Mouse (Mus musculus) forebrain, embryonic 10.5 days (tissue): ENCODE measurements around the gene Polr2f. TPM values are rescaled to one million over a fixed set of nuclear protein-coding genes. Genes with fewer than 3 reads are reported as not detected.

Experiments used
- DNase-seq: peaks from one replicate; pipeline ENCODE4 v3.0.0-alpha.2; 2017; ENCODE audit warnings: low spot score; ENCODE audit errors: extremely low spot score
- H3K27ac ChIP-seq: fragments of 300-500 bp; sonication (generic); 2 replicates; pipeline ENCODE4 v1.5.1; 2016; ENCODE audit warnings: mild to moderate bottlenecking
- H3K27me3 ChIP-seq: fragments of 300-500 bp; sonication (generic); 2 replicates; pipeline ENCODE4 v1.6.1; 2016; ENCODE audit warnings: mild to moderate bottlenecking; ENCODE audit not compliant: poor library complexity, severe bottlenecking
- H3K36me3 ChIP-seq: fragments of 300-500 bp; sonication (generic); replicated peaks from 2 replicates; pipeline ENCODE4 v1.6.1; 2016; ENCODE audit warnings: mild to moderate bottlenecking, moderate library complexity
- H3K4me1 ChIP-seq: fragments of 300-500 bp; sonication (generic); 2 replicates; pipeline ENCODE4 v1.6.1; 2016
- H3K4me3 ChIP-seq: fragments of 300-500 bp; sonication (generic); 2 replicates; pipeline ENCODE4 v1.5.1; 2016; ENCODE audit warnings: mild to moderate bottlenecking, moderate library complexity
- H3K9me3 ChIP-seq: fragments of 300-500 bp; sonication (generic); 2 replicates; pipeline ENCODE4 v1.6.1; 2016; ENCODE audit warnings: mild to moderate bottlenecking, moderate library complexity
- WGBS: fragments of 180-500 bp; shearing (Covaris S2); methylation state at CpG from one replicate; pipeline ENCODE4 v1.1.7; 2016; 5-methylcytosine and 5-hydroxymethylcytosine counted together
- polyA plus RNA-seq: library from polyadenylated mRNA; unstranded; fragments of >200 nt; fragmentation: Nextera tagmentation; extraction: Ambion mirVana; gene quantifications from 2 replicates; pipeline ENCODE4 v1.2.1, GENCODE M21; 2016

Polr2f gene
- polyA plus RNA-seq, 1 experiment from 2014 or later: 419 TPM

GRCm38 (mm10) chr15:79126217-79126932 lies 14.4 kb upstream of the Polr2f start:
- H3K27ac ChIP-seq: no peak overlapping the region
- H3K9me3 ChIP-seq: peaks cover 5% of the 10 kb centered on the region; the same call in 1 of the 2 replicates
- H3K36me3 ChIP-seq: peaks cover 81% of the 10 kb centered on the region
- H3K27me3 ChIP-seq: no peaks in the 10 kb centered on the region
- no peak overlapping the region for H3K4me3 ChIP-seq
- WGBS: 88% methylated on average over 13 of the region's 13 CpGs
- H3K4me1 ChIP-seq: no peaks in the 10 kb centered on the region
- peak; percentile 42 for DNase-seq

GRCm38 (mm10) chr15:79127101-79127500 lies 13.7 kb upstream of the Polr2f start:
- Histone ChIP-seq H3K4me3 (no peak overlapping the region), H3K27me3 (no peaks in the 10 kb centered on the region), H3K9me3 (peaks cover 5% of the 10 kb centered on the region; the same call in 1 of the 2 replicates), H3K27ac (no peak overlapping the region), H3K4me1 (no peaks in the 10 kb centered on the region), H3K36me3 (peaks cover 88% of the 10 kb centered on the region)
- 94% methylated on average over 12 of the region's 12 CpGs for WGBS
- DNase-seq: no peak

- peaks cover 5% of the 10 kb centered on the region; the same call in 1 of the 2 replicates for H3K9me3 ChIP-seq
- H3K36me3 ChIP-seq: peaks cover 91% of the 10 kb centered on the region
- DNase-seq: no peak
- no peak overlapping the region for H3K27ac ChIP-seq
- H3K27me3 ChIP-seq: no peaks in the 10 kb centered on the region
- H3K4me1 ChIP-seq: no peaks in the 10 kb centered on the region
- no peak overlapping the region for H3K4me3 ChIP-seq
- WGBS: 93% methylated on average over 5 of the region's 5 CpGs
Observed at GRCm38 (mm10) chr15:79128208-79128607, 12.6 kb upstream of the Polr2f start.

- H3K4me1 ChIP-seq: no peaks in the 10 kb centered on the region
- peaks cover 5% of the 10 kb centered on the region; the same call in 1 of the 2 replicates for H3K9me3 ChIP-seq
- H3K36me3 ChIP-seq: peaks cover 93% of the 10 kb centered on the region
- no peak overlapping the region for H3K4me3 ChIP-seq
- 91% methylated on average over 7 of the region's 7 CpGs for WGBS
- no peak for DNase-seq
- no peaks in the 10 kb centered on the region for H3K27me3 ChIP-seq
- H3K27ac ChIP-seq: no peak overlapping the region
Observed at GRCm38 (mm10) chr15:79129311-79129710, 11.5 kb upstream of the Polr2f start.

GRCm38 (mm10) chr15:79130782-79131181 lies 10.0 kb upstream of the Polr2f start:
- no peak overlapping the region for H3K27ac ChIP-seq
- H3K9me3 ChIP-seq: peaks cover 5% of the 10 kb centered on the region; the same call in 1 of the 2 replicates
- 89% methylated on average over 10 of the region's 10 CpGs for WGBS
- DNase-seq: no peak
- H3K4me3 ChIP-seq: no peak overlapping the region
- H3K36me3 ChIP-seq: peaks cover 79% of the 10 kb centered on the region
- peaks cover 4% of the 10 kb centered on the region for H3K4me1 ChIP-seq
- no peaks in the 10 kb centered on the region for H3K27me3 ChIP-seq

GRCm38 (mm10) chr15:79131442-79131841 lies 9.4 kb upstream of the Polr2f start:
- Histone ChIP-seq H3K27ac (no peak overlapping the region), H3K9me3 (peaks cover 5% of the 10 kb centered on the region; the same call in 1 of the 2 replicates), H3K36me3 (peaks cover 73% of the 10 kb centered on the region), H3K4me1 (peaks cover 10% of the 10 kb centered on the region), H3K27me3 (no peaks in the 10 kb centered on the region), H3K4me3 (no peak overlapping the region)
- 81% methylated on average over 7 of the region's 7 CpGs for WGBS
- DNase-seq: no peak

- 91% methylated on average over 6 of the region's 6 CpGs for WGBS
- H3K36me3 ChIP-seq: peaks cover 55% of the 10 kb centered on the region
Observed at GRCm38 (mm10) chr15:79133191-79133661, 7.6 kb upstream of the Polr2f start.

GRCm38 (mm10) chr15:79134496-79135270 lies 6.1 kb upstream of the Polr2f start:
- H3K36me3 ChIP-seq: peaks cover 45% of the 10 kb centered on the region
- no peak overlapping the region for H3K27ac ChIP-seq
- peaks cover 10% of the 10 kb centered on the region for H3K4me1 ChIP-seq
- DNase-seq: no peak
- no peaks in the 10 kb centered on the region for H3K9me3 ChIP-seq
- no peak overlapping the region for H3K4me3 ChIP-seq
- no peaks in the 10 kb centered on the region for H3K27me3 ChIP-seq
- 89% methylated on average over 9 of the region's 9 CpGs for WGBS

More at GRCm38 (mm10) chr15:79133191-79133661, 7.6 kb upstream of the Polr2f start:
- Histone ChIP-seq H3K4me1 (peaks cover 10% of the 10 kb centered on the region), H3K4me3 (no peak overlapping the region), H3K9me3 (peaks cover 2% of the 10 kb centered on the region; the same call in 1 of the 2 replicates), H3K27ac (no peak overlapping the region), H3K27me3 (no peaks in the 10 kb centered on the region)
- DNase-seq: no peak

- Histone ChIP-seq H3K9me3 (no peaks in the 10 kb centered on the region), H3K27ac (no peak overlapping the region), H3K4me3 (no peak overlapping the region), H3K4me1 (peaks cover 11% of the 10 kb centered on the region), H3K36me3 (peaks cover 39% of the 10 kb centered on the region), H3K27me3 (no peaks in the 10 kb centered on the region)
- 85% methylated on average over 9 of the region's 9 CpGs for WGBS
- no peak for DNase-seq
Observed at GRCm38 (mm10) chr15:79135332-79135731, 5.5 kb upstream of the Polr2f start.

- Histone ChIP-seq H3K4me1 (peaks cover 17% of the 10 kb centered on the region), H3K4me3 (no peak overlapping the region), H3K27me3 (no peaks in the 10 kb centered on the region), H3K9me3 (no peaks in the 10 kb centered on the region), H3K36me3 (peaks cover 32% of the 10 kb centered on the region), H3K27ac (no peak overlapping the region)
- 72% methylated on average over 11 of the region's 11 CpGs for WGBS
- DNase-seq: no peak
Observed at GRCm38 (mm10) chr15:79135783-79136575, 4.8 kb upstream of the Polr2f start.

GRCm38 (mm10) chr15:79139640-79140039 lies 1.2 kb upstream of the Polr2f start:
- Histone ChIP-seq H3K36me3 (peaks cover 19% of the 10 kb centered on the region), H3K4me1 (peaks cover 39% of the 10 kb centered on the region), H3K27ac (no peak overlapping the region), H3K9me3 (no peaks in the 10 kb centered on the region), H3K4me3 (no peak overlapping the region), H3K27me3 (no peaks in the 10 kb centered on the region)
- DNase-seq: no peak
- whole genome bisulfite sequencing: 58% methylated on average over 10 of the region's 10 CpGs

GRCm38 (mm10) chr15:79141566-79141917 lies 733 bp downstream of the Polr2f start:
- Histone ChIP-seq H3K27ac (peak overlapping the region; percentile 88), H3K4me1 (peaks cover 29% of the 10 kb centered on the region), H3K36me3 (peaks cover 38% of the 10 kb centered on the region), H3K4me3 (peak overlapping the region; percentile 94), H3K9me3 (no peaks in the 10 kb centered on the region), H3K27me3 (no peaks in the 10 kb centered on the region)
- 2% methylated on average over 7 of the region's 7 CpGs for WGBS
- DNase-seq: no peak
